Mouse (Mus musculus): ENCODE results near the gene Pde4c. TPM values are rescaled to one million over a fixed set of nuclear protein-coding genes. Genes with fewer than 3 reads are reported as not detected.
A peak's percentile ranks its signal among the peaks of the same experiment; 100 is the strongest.

The Pde4c gene
- polyA plus RNA-seq, 1 experiment = 9.9 TPM

DNA sequence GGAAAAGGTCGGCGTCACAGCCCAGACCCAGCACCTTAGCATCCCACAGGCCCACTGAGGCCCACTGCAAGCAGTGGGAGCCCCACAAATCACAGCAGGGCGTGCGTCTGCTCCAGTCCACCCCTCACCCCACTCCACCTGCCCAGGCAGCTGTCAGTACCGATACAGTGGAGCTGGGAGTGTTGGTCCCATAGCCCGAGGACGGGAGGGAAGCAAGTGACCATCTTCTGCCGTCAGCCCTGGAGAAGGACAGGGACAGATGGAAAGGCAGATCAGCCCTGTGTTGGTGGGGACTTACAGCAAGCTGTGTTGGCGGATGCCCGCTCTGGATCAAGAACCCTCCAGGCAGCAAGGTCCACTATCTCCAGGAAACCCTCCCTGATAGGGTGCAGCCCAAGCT is 65.5 kb downstream of the Pde4c start:
- no peak for DNase-seq (ENCODE audit: low read depth)

DNA sequence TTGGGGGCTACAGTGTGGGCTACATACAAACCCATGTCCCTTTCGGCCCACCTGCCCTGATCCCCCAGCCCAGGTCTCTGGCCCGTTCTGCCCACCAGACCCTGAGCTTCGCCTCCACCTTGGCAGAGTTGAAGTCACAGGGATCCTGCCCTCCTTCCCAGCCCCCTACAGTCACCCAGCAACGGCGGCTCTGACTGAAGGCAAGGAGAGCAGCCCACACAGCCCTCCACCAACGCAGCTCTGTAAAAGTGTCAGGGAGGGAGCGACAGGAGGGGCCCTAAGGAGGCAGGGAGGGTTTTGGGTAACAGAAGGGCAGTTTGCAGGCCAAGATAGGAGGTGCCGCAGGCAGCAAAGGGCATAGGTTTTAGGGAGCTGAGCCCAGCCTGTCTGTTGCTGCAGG is 67.3 kb downstream of the Pde4c start:
- DNase-seq (ENCODE audit: low read depth) = no peak

DNA sequence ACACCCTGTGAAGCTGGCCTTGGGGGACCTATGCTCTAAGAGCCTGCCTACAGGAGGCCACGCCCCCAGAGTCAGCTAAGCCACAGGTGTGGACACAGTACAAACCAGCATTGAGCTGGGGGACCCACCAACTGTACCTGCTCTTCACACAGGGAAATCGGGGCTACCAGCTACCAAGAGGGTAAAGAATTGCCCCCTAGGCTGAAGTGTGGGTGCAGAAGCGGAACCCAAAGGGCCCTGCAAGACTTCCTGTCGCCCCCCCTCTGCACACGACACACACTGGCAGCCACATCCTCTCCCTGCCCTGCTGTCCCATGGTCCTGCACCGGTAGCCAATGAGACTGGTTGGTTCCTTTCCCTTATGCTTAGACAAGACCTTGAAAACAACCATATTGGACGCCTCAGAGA is 67.8 kb downstream of the Pde4c start:
- no peak for DNase-seq (ENCODE audit: low read depth)

DNA sequence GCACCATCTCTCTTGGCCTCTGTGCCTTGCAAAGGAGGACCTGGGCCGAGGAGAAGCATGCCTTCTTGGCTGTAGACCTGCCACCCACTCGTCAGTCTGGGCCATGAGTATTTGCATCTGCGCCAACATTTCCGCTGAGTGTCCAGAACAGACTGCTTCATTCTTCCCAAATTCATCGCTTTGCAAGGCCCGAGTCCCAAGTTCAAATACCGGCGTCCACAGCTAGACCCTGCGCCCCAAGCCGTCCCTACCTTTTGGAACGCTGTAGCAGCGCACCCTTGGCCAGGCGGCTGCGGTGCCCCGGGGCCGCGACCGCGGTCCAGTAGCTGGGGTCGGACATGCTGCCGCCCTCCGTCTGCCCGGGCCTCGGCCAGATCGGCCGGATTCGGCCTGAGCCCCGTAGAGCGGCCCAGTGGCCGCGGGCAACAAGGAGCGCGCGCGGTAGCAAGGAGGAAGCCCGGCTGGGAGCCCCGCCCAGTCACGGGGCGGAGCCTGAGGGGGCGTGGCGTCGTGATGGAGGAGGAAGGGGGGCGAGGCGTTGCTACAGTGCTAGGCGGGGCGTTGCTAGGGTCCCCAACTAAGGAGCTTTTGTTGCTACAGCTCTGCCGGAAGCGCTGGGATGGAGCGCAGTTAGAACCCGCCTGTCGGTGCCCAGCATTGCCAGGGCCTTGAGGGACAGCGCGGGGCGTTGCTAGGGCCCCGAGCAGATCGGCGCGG is 68.6 kb downstream of the Pde4c start:
- DNase-seq (ENCODE audit: low read depth) = no peak

DNA sequence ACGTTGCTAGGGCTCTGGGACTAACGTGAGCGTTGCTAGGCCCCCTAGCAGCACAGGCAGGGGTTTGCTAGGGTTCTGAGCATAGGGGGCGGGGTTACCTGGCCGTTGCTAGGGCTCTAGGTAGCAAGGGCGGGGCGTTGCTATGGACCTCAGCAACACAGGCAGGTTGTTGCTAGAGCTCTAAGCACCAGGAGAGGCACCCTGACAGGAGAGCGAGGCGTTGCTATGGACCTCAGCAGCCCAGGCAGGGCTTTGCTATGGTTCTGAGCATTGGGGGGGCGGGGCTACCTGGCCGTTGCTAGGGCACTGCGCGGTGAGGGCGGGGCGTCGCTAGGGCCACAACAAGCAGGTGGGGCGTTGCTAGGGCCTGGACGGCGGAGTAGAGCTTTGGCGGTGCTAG is 69.2 kb downstream of the Pde4c start:
- no peak for DNase-seq (ENCODE audit: low read depth)

DNA sequence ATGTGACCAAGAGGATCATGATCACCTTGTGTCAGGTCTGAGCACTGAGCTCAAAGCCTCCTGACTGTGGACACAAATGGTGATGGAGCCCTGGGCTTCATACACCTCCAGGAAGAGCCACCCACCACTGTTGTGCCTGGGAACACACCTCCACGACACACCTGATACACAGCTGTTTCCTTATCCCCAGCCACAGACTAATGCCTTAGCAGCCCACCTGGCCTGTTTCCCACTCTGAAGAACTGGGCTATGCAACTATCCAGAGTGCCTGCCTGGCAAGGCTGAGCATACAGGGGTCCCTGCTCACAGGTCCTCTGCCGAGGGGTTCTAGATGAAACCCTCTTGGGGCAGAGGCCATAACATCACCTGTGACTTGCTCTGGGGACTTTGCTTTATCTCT is 70.7 kb downstream of the Pde4c start:
- no peak for DNase-seq (ENCODE audit: low read depth)

DNA sequence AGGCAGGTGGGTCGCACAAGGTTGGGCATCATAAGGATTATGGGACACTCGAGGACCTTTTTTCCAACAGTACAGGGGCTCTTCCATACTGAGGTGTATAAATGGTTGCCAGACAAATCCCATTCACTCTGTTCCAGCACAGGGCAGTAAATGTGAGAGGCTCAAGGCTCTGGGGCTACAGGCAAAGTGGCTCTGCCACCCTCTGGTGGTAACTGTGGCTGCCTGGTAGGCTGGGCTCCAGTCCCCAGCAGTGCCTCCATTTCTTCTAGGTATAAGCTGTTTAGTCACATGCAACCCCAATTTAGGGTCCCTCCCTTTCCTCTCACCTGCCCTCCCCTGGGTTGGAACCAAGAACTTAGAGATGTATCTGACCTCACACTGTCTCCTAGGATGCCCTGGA is 71.8 kb downstream of the Pde4c start:
- DNase-seq (ENCODE audit: low read depth) = no peak

DNA sequence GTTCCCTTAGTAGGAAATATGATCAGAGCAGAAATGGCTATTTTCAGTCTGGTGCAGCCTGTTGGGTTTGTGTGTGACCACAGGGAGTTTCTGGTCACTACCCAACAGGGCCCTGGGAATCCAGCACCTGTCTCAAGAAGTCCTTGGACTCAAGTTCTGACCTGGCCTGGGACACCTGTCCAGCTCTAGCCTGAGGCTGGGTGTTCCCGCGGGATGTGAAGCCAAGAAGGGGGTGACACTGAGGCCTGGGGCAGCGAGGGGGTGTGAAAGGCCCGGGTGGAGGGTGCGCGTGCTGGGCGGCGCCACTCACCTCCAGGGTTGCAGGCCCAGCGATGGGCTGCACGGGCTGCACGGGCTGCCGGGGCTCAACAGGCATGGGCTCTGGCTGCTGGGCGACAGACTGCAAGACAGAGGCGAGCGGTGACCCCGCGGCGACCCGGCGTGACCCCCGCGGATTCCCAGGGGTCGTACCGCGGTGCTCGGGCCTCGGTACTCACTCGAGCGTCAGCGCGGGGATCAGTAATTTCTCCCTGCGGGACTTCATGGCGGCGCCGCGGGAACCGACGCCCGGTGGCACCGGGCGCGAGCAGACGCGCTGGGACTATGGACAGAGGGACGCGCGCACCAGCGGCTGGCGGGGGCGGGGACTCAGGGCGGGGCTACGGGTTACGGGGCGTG is 73.0 kb downstream of the Pde4c start:
- DNase-seq (ENCODE audit: low read depth) = no peak

DNA sequence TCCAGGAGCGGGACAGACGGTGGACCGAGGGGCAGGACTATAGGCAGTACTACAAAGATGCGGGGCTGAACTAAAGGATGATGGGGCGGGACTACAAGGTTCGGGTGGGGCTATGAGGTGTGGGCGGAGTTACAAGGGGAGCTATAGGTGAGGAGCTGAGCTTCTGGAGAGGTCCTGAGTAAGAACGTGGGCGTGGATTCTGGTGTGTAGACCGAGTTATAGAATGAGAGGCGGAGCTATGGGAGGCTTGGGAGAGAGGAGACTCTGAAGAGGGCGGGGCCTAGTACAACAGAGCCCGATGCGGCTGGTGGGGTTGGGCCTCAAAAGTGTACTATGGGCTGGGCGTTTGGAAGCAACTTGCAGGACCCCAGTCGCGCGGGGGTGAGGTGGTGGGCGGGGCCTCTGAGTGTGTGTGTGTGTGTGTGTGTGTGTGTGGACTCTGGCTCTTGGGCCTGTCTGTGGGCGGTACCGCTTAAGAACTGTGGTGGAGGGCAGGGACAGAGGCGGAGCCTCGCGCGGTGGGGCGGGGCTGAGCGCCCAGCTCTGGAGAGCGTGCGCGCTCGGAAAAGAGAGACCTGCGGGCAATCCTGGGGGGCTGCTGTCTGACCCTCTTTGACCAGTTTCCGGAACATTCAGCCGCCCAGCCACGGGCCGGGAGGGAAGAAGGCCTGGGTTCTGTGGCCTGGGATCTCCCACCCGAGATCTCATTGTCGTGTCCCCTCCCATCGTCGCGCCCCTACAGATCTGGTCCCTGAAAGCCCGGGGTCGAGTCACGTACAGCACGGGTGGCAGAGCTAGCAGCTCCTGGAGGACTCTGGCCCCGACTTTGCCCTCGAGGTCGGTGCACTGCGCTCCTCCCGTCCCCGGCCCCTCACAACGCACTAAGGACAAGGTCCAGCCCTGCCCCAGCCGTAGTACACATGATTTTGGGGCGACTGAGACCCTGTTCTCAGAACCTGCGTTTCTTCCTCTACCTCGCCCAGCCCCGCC is 73.9 kb downstream of the Pde4c start:
- peak; percentile 96 for DNase-seq (ENCODE audit: low read depth)

DNA sequence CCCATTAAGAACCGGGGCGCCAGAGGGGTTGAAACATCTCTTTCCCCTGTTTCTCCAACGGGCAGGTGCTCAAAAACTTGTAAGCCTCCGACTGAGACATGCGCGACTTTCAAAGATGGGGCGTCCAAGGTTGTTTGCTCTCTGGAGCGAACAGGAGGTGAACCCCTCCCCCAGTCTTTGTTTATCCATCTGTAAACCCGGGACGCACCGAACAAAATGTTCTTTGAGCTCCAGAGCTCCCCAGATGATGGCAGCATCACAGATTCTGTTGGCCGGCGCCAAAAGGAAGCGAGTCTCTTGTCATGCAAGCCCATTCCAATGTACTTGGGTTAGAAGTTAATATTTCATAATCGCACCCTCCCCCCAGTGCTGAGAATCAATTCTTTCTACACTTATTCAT is 74.8 kb downstream of the Pde4c start:
- no peak for DNase-seq (ENCODE audit: low read depth)

DNA sequence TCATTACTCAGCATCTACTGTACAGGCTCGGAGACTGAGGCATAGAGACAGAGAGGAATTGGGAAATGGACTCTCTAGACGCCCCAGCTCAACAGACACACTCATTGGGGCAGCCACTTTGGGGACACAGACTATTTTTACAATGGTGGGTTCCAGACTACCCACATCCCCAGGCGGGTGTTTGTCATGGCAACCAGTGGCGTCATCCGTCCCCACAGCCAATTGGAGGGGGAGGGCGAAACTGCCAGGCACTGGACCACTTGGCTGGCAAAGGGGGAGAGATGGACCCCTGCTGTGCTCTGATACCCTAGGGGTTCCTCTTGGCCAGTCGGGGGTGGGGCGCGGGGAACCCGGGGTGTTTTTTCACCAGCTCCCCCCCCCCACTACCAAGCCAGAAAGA is 77.1 kb downstream of the Pde4c start:
- DNase-seq (ENCODE audit: low read depth) = no peak

Other genes starting within 250 kb of the Pde4c start
- gene Klhl26, start 246.8 kb upstream of the Pde4c start, polyA plus RNA-seq (2012; rRNA removed) = 48.4 and 50.6 TPM in 2 replicates
- 0.35 and 0.53 TPM in 2 replicates for gene Tmem59l, start 236.4 kb upstream of the Pde4c start, polyA plus RNA-seq (2012; rRNA removed)
- 5.5 and 6.9 TPM in 2 replicates for gene Crlf1, start 230.6 kb upstream of the Pde4c start, polyA plus RNA-seq (2012; rRNA removed)
- gene Rex1bd, start 217.0 kb upstream of the Pde4c start, polyA plus RNA-seq (2012; rRNA removed) = 202 and 238 TPM in 2 replicates
- 662 and 697 TPM in 2 replicates for gene Uba52, start 212.9 kb upstream of the Pde4c start, polyA plus RNA-seq (2012; rRNA removed)
- 399 and 446 TPM in 2 replicates for gene Fkbp8, start 196.0 kb upstream of the Pde4c start, polyA plus RNA-seq (2012; rRNA removed)
- 92.8 and 107 TPM in 2 replicates for gene Kxd1, start 195.8 kb upstream of the Pde4c start, polyA plus RNA-seq (2012; rRNA removed)
- 18.4 and 23.9 TPM in 2 replicates for gene Ell, start 184.3 kb upstream of the Pde4c start, polyA plus RNA-seq (2012; rRNA removed)
- 575 and 782 TPM in 2 replicates for gene Isyna1, start 129.3 kb upstream of the Pde4c start, polyA plus RNA-seq (2012; rRNA removed)
- 188 and 229 TPM in 2 replicates for gene Ssbp4, start 114.8 kb upstream of the Pde4c start, polyA plus RNA-seq (2012; rRNA removed)
- 8.4 and 9.6 TPM in 2 replicates for gene Lrrc25, start 107.6 kb upstream of the Pde4c start, polyA plus RNA-seq (2012; rRNA removed)
- 4.5 and 5.5 TPM in 2 replicates for gene Gdf15, start 91.3 kb upstream of the Pde4c start, polyA plus RNA-seq (2012; rRNA removed)
- gene Pgpep1, start 63.3 kb upstream of the Pde4c start, polyA plus RNA-seq (2012; rRNA removed) = 69.8 and 71.9 TPM in 2 replicates
- gene Lsm4, start 50.5 kb upstream of the Pde4c start, polyA plus RNA-seq (2012; rRNA removed) = 90.7 and 91.6 TPM in 2 replicates
- gene Jund, start 24.8 kb upstream of the Pde4c start, polyA plus RNA-seq (2012; rRNA removed) = 170 and 254 TPM in 2 replicates
- gene Iqcn, start 20.3 kb upstream of the Pde4c start, polyA plus RNA-seq (2012; rRNA removed) = 0.55 and 1.0 TPM in 2 replicates
- 0.35 and 0.63 TPM in 2 replicates for gene Gm3336, start 5.2 kb upstream of the Pde4c start, polyA plus RNA-seq (2012; rRNA removed)
- gene Rab3a, start 31.0 kb downstream of the Pde4c start, polyA plus RNA-seq (2012; rRNA removed) = 55.5 and 56.3 TPM in 2 replicates
- 127 and 143 TPM in 2 replicates for gene Mpv17l2, start 37.2 kb downstream of the Pde4c start, polyA plus RNA-seq (2012; rRNA removed)
- 92.1 and 92.3 TPM in 2 replicates for gene Pik3r2, start 53.0 kb downstream of the Pde4c start, polyA plus RNA-seq (2012; rRNA removed)
- gene Mast3, start 81.3 kb downstream of the Pde4c start, polyA plus RNA-seq (2012; rRNA removed) = 56.6 and 85.2 TPM in 2 replicates
- gene Il12rb1, start 84.7 kb downstream of the Pde4c start, polyA plus RNA-seq (2012; rRNA removed) = 1.1 and 1.3 TPM in 2 replicates
- 134 and 150 TPM in 2 replicates for gene Arrdc2, start 116.0 kb downstream of the Pde4c start, polyA plus RNA-seq (2012; rRNA removed)
- gene Kcnn1, start 139.5 kb downstream of the Pde4c start, polyA plus RNA-seq (2012; rRNA removed) = 4.3 and 5.6 TPM in 2 replicates
- 38.1 and 44.2 TPM in 2 replicates for gene Ccdc124, start 150.2 kb downstream of the Pde4c start, polyA plus RNA-seq (2012; rRNA removed)
- 0.46 and 0.69 TPM in 2 replicates for gene Slc5a5, start 169.0 kb downstream of the Pde4c start, polyA plus RNA-seq (2012; rRNA removed)
- 3,173 and 3,579 TPM in 2 replicates for gene Rpl18a, start 173.7 kb downstream of the Pde4c start, polyA plus RNA-seq (2012; rRNA removed)
- 27.7 and 32.4 TPM in 2 replicates for gene Map1s, start 182.2 kb downstream of the Pde4c start, polyA plus RNA-seq (2012; rRNA removed)

Data from gonadal fat pad, adult 2 months (tissue).